Mouse (Mus musculus): ENCODE measurements around the gene Fut11.
A peak's percentile ranks its signal among the peaks of the same experiment; 100 is the strongest.

The Fut11 gene

GRCm38 (mm10) chr14:20718443-20718842 lies 23.7 kb downstream of the Fut11 start:
- no peak for DNase-seq (ENCODE audit: low spot score)

- DNase-seq (ENCODE audit: low spot score) = no peak
Observed at GRCm38 (mm10) chr14:20719767-20720166, 25.0 kb downstream of the Fut11 start.

- DNase-seq (ENCODE audit: low spot score) = no peak
Observed at GRCm38 (mm10) chr14:20721371-20721770, 26.6 kb downstream of the Fut11 start.

GRCm38 (mm10) chr14:20723006-20723405 lies 28.2 kb downstream of the Fut11 start:
- DNase-seq (ENCODE audit: low spot score) = no peak

- no peak for DNase-seq (ENCODE audit: low spot score)
Observed at GRCm38 (mm10) chr14:20724043-20724442, 29.3 kb downstream of the Fut11 start.

GRCm38 (mm10) chr14:20725660-20726339 lies 31.0 kb downstream of the Fut11 start:
- DNase-seq (ENCODE audit: low spot score) = no peak

GRCm38 (mm10) chr14:20729871-20730270 lies 35.1 kb downstream of the Fut11 start:
- DNase-seq (ENCODE audit: low spot score) = no peak

- no peak for DNase-seq (ENCODE audit: low spot score)
Observed at GRCm38 (mm10) chr14:20730853-20731602, 36.3 kb downstream of the Fut11 start.

- no peak for DNase-seq (ENCODE audit: low spot score)
Observed at GRCm38 (mm10) chr14:20733041-20733951, 38.5 kb downstream of the Fut11 start.

- DNase-seq (ENCODE audit: low spot score) = peak; percentile 82
Observed at GRCm38 (mm10) chr14:20733952-20734774, 39.4 kb downstream of the Fut11 start, which contains the start of gene Ndst2. Gene Ndst2, minus strand, starts transcription at chr14:20734562.

- no peak for DNase-seq (ENCODE audit: low spot score)
Observed at GRCm38 (mm10) chr14:20735052-20735451, 40.3 kb downstream of the Fut11 start.

- DNase-seq (ENCODE audit: low spot score) = no peak
Observed at GRCm38 (mm10) chr14:20735892-20736390, 41.2 kb downstream of the Fut11 start.

GRCm38 (mm10) chr14:20737306-20737705 lies 42.5 kb downstream of the Fut11 start:
- DNase-seq (ENCODE audit: low spot score) = no peak

- no peak for DNase-seq (ENCODE audit: low spot score)
Observed at GRCm38 (mm10) chr14:20738511-20738910, 43.7 kb downstream of the Fut11 start.

GRCm38 (mm10) chr14:20741301-20741700 lies 46.5 kb downstream of the Fut11 start:
- no peak for DNase-seq (ENCODE audit: low spot score)

- no peak for DNase-seq (ENCODE audit: low spot score)
Observed at GRCm38 (mm10) chr14:20743614-20744013, 48.8 kb downstream of the Fut11 start.

- DNase-seq (ENCODE audit: low spot score) = no peak
Observed at GRCm38 (mm10) chr14:20746935-20747334, 52.2 kb downstream of the Fut11 start.

- no peak for DNase-seq (ENCODE audit: low spot score)
Observed at GRCm38 (mm10) chr14:20748388-20748787, 53.6 kb downstream of the Fut11 start.

- no peak for DNase-seq (ENCODE audit: low spot score)
Observed at GRCm38 (mm10) chr14:20749494-20750051, 54.8 kb downstream of the Fut11 start.

GRCm38 (mm10) chr14:20750503-20750902 lies 55.7 kb downstream of the Fut11 start:
- DNase-seq (ENCODE audit: low spot score) = no peak
